Mouse (Mus musculus): ENCODE measurements at regions not wholly inside any gene's neighbourhood (a gene's known extent, or its start where the extent isn't known, plus 50 kb on each side); places are given as distances from the start of the nearest gene placed in this dataset.

DNA sequence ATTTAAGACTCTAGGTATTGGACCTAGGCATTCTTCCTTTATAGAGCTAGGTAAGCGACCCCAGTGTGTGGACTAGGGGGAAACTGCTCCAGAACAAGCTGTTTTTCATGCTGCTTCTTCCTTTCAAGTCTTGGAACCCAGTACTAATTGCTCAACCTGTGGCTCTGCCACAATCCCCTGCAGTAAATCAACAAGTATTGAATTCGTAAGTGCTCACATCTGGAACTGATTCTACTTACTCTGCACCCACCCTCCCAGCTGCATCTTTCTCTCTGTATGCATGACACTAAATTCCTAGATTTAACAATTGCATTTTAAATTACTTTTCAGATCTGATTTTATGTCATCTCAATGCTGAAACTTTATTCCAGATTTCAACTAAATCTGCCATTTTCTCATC is 388.9 kb upstream of the Ascc3 start:
- TF ChIP-seq TBP (conservative IDR thresholded peaks at IDR 0.05; ENCODE audit: low read depth, low read length), result no peak
- no peak for TF ChIP-seq NELFE (IDR thresholded peaks at IDR 0.05; ENCODE audit: low read depth, low read length)
- no peak for TF ChIP-seq POLR2AphosphoS2 (IDR thresholded peaks at IDR 0.05; ENCODE audit: low read depth, low read length)
- no peak for TF ChIP-seq CTCF (conservative IDR thresholded peaks at IDR 0.05 in 1 of 2, IDR thresholded peaks at IDR 0.05 in 1 of 2; ENCODE audit: low read depth in 2 of 2, low read length in 2 of 2)
- no peak for TF ChIP-seq POLR2A (IDR thresholded peaks at IDR 0.05; ENCODE audit: low read depth, low read length)
- no peak for TF ChIP-seq HCFC1 (IDR thresholded peaks at IDR 0.05; ENCODE audit: low read depth, low read length)
- TF ChIP-seq EP300 (IDR thresholded peaks at IDR 0.05; ENCODE audit: low read length), result no peak
- TF ChIP-seq IRF4 (IDR thresholded peaks at IDR 0.05; ENCODE audit: low read depth, low read length), result no peak

All from CH12.LX (cell line).